Mouse (Mus musculus): Measurements from ENCODE around the gene Magel2. TPM values are rescaled to one million over a fixed set of nuclear protein-coding genes. Genes with fewer than 3 reads are reported as not detected.

The Magel2 gene
- polyA plus RNA-seq (2014; fragmentation: Illumina TruSeq; extraction: RNeasy Lipid Tissue Mini Kit (QIAGEN cat#74804); ENCODE audit: low read depth, low replicate concordance): not detected

DNA sequence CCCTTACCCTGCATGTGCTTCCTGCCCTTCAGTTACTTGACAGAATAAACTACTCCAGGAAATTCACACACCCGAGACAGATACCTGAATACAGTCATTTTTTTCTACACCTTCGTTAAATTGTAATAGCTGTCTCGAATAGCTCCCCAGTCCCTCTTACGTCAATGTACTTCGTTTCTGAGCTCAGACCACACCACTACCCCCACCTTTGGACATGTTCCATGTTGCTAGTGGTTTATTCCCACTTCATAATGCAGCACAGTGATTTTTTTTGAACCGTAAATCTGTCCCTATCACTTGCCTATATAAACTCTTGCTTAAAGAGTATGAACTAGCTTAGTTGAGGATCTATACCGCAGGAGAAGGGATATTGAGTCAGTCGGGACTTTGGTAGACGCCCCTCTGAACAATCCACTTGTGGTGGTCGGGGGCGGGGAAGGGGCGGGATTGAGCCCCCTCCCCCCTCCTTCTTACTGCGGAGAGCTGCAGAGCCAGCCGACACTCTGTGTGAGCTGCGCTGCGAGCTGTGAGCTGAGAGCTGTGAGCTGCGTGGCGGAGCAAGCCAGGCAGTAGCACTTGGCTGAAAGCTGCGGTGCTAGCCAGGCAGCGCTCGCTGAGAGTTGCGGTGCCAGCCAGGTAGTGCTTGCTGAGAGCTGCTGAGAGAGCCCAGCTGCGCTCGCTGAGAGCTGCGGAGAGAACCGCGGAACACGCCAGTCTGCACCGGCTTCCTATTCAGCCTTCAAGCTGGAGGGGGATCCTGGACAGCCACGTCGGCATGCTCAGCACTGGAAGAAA, at the start of gene Magel2:
Gene Magel2 (plus strand): TSS at position 501 of the 795 bp plus-strand sequence.

GRCm38 (mm10) chr7:62346269-62346668, 30.5 kb upstream of the Magel2 start, which contains the start of gene Ndn:
Ndn (plus strand) TSS chr7:62346569.

GRCm38 (mm10) chr7:62419493-62420360, 42.9 kb downstream of the Magel2 start, which contains the start of gene Mkrn3:
Mkrn3 (minus strand) TSS chr7:62420139.

Other genes starting within 250 kb of the Magel2 start
- gene Ndn, start 30.4 kb upstream of the Magel2 start, polyA plus RNA-seq (2014; fragmentation: Illumina TruSeq; extraction: RNeasy Lipid Tissue Mini Kit (QIAGEN cat#74804); ENCODE audit: low read depth, low replicate concordance): 0.16 TPM
- 0.29 TPM for gene Mkrn3, start 43.1 kb downstream of the Magel2 start, polyA plus RNA-seq (2014; fragmentation: Illumina TruSeq; extraction: RNeasy Lipid Tissue Mini Kit (QIAGEN cat#74804); ENCODE audit: low read depth, low replicate concordance)
- 0.13 TPM for gene Peg12, start 87.5 kb downstream of the Magel2 start, polyA plus RNA-seq (2014; fragmentation: Illumina TruSeq; extraction: RNeasy Lipid Tissue Mini Kit (QIAGEN cat#74804); ENCODE audit: low read depth, low replicate concordance)

Data from liver, adult 10 weeks (tissue).